Mouse (Mus musculus): ENCODE results near the gene Ulk1.

Gene Ulk1

GRCm38 (mm10) chr5:110763890-110764289 lies 46.0 kb downstream of the Ulk1 start:
- no peak for DNase-seq

DNA sequence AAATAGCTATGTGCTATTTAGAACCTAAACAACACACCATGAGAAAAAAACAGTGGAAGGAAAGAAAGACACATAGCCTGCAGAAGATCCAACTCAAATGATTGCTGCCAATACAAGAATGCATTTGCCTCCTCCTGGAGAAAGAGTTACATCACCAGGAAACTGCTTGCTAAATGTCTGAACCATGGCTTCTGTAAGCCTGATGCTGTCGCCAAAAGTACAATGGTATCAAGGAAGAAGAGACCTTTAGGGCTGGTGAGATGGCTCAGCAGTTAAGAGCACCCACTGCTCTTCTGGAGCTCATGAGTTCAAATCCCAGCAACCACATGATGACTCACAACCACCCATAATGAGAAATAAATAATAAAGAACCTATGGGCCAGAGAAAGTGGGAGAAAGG lies 64.9 kb downstream of the Ulk1 start:
- no peak for DNase-seq

- no peak for DNase-seq
Measured at GRCm38 (mm10) chr5:110739496-110740275, 70.2 kb downstream of the Ulk1 start.

DNA sequence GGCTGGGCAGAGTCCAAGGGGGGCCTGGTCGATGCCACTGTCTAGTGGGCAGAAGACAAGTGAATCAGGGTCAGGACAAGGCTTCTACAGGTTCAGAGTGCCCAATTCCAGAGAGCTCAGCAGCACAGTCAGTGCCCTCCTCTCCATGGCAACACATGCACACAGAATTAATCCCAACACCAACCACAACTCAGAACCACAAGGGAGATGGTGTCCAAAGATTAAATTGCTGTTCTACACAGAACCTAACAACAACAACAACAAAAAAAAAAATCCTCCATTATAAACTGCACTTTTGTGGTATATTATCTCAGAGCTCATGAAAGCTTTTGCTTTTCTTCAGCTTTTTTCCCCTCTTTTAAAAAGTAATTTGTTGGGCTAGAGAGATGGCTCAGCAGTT lies 74.3 kb downstream of the Ulk1 start:
- DNase-seq: no peak

Measured in kidney, adult 9 months (tissue).